Mouse (Mus musculus) liver, embryonic 14.5 days (tissue): Measurements from ENCODE around the gene Zscan5b.

Experiments
- CTCF ChIP-seq: IDR thresholded peaks from 2 replicates; pipeline ENCODE4 v1.5.1; 2016; ENCODE audit warnings: antibody characterized with exemption, low read depth, control low read depth
- EP300 ChIP-seq: IDR thresholded peaks from 2 replicates; pipeline ENCODE4 v1.6.1; 2016; ENCODE audit warnings: antibody characterized with exemption, low read depth

GRCm38 (mm10) chr7:6196790-6197189 is 25.3 kb upstream of the Zscan5b start, which contains the start of gene Galp:
- no peak for TF ChIP-seq EP300
- TF ChIP-seq CTCF, result no peak
